Mouse (Mus musculus) neural tube, embryonic 11.5 days (tissue): Measurements from ENCODE around the gene Cadm2. TPM values are rescaled to one million over a fixed set of nuclear protein-coding genes. Genes with fewer than 3 reads are reported as not detected.

Source experiments
- ATAC-seq: fragments of 200-750 bp; cut with Nextera tagmentation; 2 replicates; pipeline ENCODE4 v1.8.0; 2017; ENCODE audit warnings: moderate number of reproducible peaks, mild to moderate bottlenecking, moderate TSS enrichment, moderate library complexity; ENCODE audit not compliant: insufficient read depth, low FRiP score, low TSS enrichment
- DNase-seq: peaks from one replicate; pipeline ENCODE4 v3.0.0-alpha.2; 2015; ENCODE audit warnings: low spot score
- H3K27ac ChIP-seq: fragments of 300-500 bp; sonication (generic); 2 replicates; pipeline ENCODE4 v1.5.1; 2014; ENCODE audit warnings: low read depth, mild to moderate bottlenecking, low read length
- H3K27me3 ChIP-seq: fragments of 300-500 bp; sonication (generic); 2 replicates; pipeline ENCODE4 v1.6.1; 2014; ENCODE audit warnings: mild to moderate bottlenecking, low read length, mixed read lengths; ENCODE audit not compliant: control insufficient read depth, insufficient read depth
- H3K36me3 ChIP-seq: fragments of 300-500 bp; sonication (generic); 2 replicates; pipeline ENCODE4 v1.6.1; 2014; ENCODE audit warnings: mild to moderate bottlenecking, low read length, moderate library complexity, mixed read lengths; ENCODE audit not compliant: control insufficient read depth, insufficient read depth
- H3K4me1 ChIP-seq: fragments of 300-500 bp; sonication (generic); 2 replicates; pipeline ENCODE4 v1.6.1; 2014; ENCODE audit warnings: low read length, mixed read lengths; ENCODE audit not compliant: control insufficient read depth, insufficient read depth
- H3K4me2 ChIP-seq: fragments of 300-500 bp; sonication (generic); 2 replicates; pipeline ENCODE4 v1.6.1; 2014; ENCODE audit warnings: low read depth, mild to moderate bottlenecking, moderate library complexity
- H3K4me3 ChIP-seq: fragments of 300-500 bp; sonication (generic); 2 replicates; pipeline ENCODE4 v1.5.1; 2014; ENCODE audit warnings: low read depth, low read length
- H3K9ac ChIP-seq: fragments of 300-500 bp; sonication (generic); 2 replicates; pipeline ENCODE4 v1.6.1; 2014; ENCODE audit warnings: mild to moderate bottlenecking, low read length
- H3K9me3 ChIP-seq: fragments of 300-500 bp; sonication (generic); 2 replicates; pipeline ENCODE4 v1.6.1; 2016; ENCODE audit warnings: low read length; ENCODE audit not compliant: control insufficient read depth
- WGBS: fragments of 180-500 bp; shearing (Covaris S2); extraction: QIAGEN DNeasy Blood & Tissue Kit; methylation state at CpG from one replicate; pipeline ENCODE4 v1.1.7; 2014; 5-methylcytosine and 5-hydroxymethylcytosine counted together
- polyA plus RNA-seq: library from polyadenylated mRNA; unstranded; fragments of >200 nt; fragmentation: Nextera tagmentation; extraction: Ambion mirVana; gene quantifications from 2 replicates; pipeline ENCODE4 v1.2.1, GENCODE M21; 2014

Gene Cadm2
- polyA plus RNA-seq, 1 experiment from 2014 or later, result 5.2 TPM

DNA sequence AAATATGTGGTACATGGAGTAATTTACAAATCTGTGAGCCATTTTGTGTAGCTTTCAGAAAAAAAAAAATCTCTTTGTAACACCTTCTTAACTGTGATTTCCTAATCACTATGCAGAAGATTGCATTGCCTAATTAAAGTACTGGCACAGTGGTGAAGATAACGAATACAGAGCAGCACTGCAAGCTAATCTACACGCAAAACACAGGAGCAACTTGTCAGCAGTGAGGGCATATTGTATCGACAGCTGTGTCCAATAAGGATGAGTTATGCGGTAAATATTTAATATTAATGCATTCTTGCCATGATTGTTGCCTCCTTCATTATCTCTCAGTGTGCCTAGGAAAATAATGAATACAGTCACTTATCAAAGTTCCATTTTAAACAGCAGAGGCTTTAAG is 445.3 kb downstream of the Cadm2 start:
- no peak for ATAC-seq
- H3K9me3 ChIP-seq, result no peaks in the 10 kb centered on the region
- no peak overlapping the region for H3K4me2 ChIP-seq
- DNase-seq, result no peak
- no peak overlapping the region for H3K27ac ChIP-seq
- 76% methylated on average over 4 of the region's 4 CpGs for WGBS
- no peaks in the 10 kb centered on the region for H3K36me3 ChIP-seq
- H3K4me1 ChIP-seq, result no peaks in the 10 kb centered on the region
- no peak overlapping the region for H3K9ac ChIP-seq
- H3K4me3 ChIP-seq, result no peak overlapping the region
- no peaks in the 10 kb centered on the region for H3K27me3 ChIP-seq

DNA sequence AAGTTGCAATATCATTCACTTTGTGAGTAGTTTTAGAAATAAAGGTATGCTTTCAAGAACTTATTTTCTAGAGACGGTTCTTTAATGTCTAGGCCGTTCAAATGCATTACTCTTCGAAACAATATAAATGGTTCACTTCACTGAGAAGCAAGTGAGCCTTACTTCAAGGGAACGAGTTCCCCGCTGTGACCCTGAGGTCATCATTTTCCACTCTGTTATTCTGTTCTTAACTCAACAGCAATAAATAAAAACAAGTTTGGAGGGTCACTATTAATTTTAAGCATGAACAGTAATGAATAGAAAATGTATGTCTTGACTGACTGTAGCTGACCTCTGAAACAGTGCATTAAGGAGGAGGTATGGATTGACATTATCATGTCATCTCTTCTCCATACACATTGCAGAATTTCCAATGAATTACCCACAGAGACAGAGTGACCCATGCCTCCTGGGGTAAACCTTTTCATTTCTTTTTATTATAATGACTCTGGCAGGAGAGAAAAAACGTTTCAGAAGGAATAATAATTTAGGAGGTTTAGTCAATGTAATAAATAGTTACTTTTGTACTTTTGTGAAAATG is 458.4 kb downstream of the Cadm2 start:
- no peak for DNase-seq
- Histone ChIP-seq H3K27ac (no peak overlapping the region), H3K4me2 (no peak overlapping the region), H3K27me3 (no peaks in the 10 kb centered on the region), H3K36me3 (no peaks in the 10 kb centered on the region), H3K4me3 (no peak overlapping the region), H3K9me3 (no peaks in the 10 kb centered on the region), H3K9ac (no peak overlapping the region), H3K4me1 (no peaks in the 10 kb centered on the region)
- no peak for ATAC-seq
- WGBS, result 29% methylated on average over 6 of the region's 6 CpGs

DNA sequence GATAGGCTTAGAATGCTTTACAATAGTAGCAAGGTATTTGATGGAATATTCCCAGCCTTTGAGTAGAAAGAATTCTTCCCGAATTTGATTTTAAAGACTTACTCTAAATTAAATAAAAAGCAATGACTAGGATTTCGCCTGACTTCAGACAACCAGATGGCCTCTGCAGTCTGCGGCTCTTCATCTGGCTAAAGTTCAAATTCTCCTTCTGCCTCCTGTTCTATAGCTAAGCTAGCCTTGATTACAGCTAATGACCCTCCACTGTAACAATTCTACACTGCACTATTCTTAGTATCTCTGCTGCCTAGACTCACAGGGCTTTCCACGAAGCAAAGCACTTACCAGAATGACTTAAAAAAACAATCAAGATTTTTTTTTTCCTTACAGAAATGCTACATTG is 495.9 kb downstream of the Cadm2 start:
- Histone ChIP-seq H3K27ac (no peak overlapping the region), H3K4me1 (no peaks in the 10 kb centered on the region), H3K4me3 (no peak overlapping the region), H3K9me3 (no peaks in the 10 kb centered on the region), H3K36me3 (no peaks in the 10 kb centered on the region), H3K27me3 (no peaks in the 10 kb centered on the region), H3K4me2 (no peak overlapping the region), H3K9ac (no peak overlapping the region)
- ATAC-seq (no peak), DNase-seq (no peak)
- WGBS, result 74% methylated on average over 4 of the region's 4 CpGs

DNA sequence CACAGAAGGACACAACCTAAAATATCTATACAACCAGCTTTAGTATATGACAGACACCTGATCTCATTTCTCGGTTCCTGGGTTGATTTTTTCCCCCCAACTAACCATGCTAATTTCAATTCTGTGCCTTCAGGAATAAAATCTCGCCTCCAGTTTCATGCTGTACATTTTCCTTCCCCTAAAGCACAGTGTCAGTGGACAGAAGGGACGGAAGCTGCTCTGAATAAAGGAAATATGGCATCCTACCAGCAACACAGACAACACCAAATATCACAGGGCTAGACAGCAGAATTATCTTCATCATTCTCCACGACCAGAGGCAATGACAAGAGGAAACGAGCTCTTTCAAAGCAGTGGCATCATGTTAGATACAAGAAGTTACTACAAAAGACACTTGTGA is 498.2 kb downstream of the Cadm2 start:
- no peak overlapping the region for H3K4me2 ChIP-seq
- ATAC-seq (no peak), DNase-seq (no peak)
- 80% methylated on average over 5 of the region's 5 CpGs for WGBS
- no peak overlapping the region for H3K9ac ChIP-seq
- H3K9me3 ChIP-seq, result no peaks in the 10 kb centered on the region
- H3K4me1 ChIP-seq, result no peaks in the 10 kb centered on the region
- no peak overlapping the region for H3K4me3 ChIP-seq
- no peaks in the 10 kb centered on the region for H3K27me3 ChIP-seq
- no peak overlapping the region for H3K27ac ChIP-seq
- H3K36me3 ChIP-seq, result no peaks in the 10 kb centered on the region

DNA sequence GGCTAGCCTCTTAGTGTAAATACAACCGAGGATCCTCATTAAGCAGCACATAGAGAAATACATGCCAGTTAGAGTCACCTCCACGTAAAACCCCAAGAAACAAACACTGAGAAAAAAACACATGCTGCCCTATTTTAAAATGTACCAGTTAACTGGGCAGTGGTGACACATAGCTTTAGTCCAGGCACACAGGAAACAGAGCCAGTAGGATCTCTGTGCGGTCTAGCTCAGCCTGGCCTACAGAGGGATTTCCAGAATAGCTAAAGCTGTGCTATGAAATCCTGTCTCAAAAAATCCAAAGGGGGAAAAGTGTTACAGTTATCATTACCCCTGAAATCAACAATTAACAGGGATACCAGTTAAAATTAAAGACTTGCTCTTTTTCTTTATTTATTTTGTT is 498.9 kb downstream of the Cadm2 start:
- H3K4me2 ChIP-seq, result no peak overlapping the region
- WGBS, result 82% methylated on average over 3 of the region's 3 CpGs
- ATAC-seq, result no peak
- no peak overlapping the region for H3K4me3 ChIP-seq
- H3K9me3 ChIP-seq, result no peaks in the 10 kb centered on the region
- no peaks in the 10 kb centered on the region for H3K36me3 ChIP-seq
- DNase-seq, result no peak
- H3K9ac ChIP-seq, result no peak overlapping the region
- no peaks in the 10 kb centered on the region for H3K27me3 ChIP-seq
- H3K4me1 ChIP-seq, result no peaks in the 10 kb centered on the region
- no peak overlapping the region for H3K27ac ChIP-seq

DNA sequence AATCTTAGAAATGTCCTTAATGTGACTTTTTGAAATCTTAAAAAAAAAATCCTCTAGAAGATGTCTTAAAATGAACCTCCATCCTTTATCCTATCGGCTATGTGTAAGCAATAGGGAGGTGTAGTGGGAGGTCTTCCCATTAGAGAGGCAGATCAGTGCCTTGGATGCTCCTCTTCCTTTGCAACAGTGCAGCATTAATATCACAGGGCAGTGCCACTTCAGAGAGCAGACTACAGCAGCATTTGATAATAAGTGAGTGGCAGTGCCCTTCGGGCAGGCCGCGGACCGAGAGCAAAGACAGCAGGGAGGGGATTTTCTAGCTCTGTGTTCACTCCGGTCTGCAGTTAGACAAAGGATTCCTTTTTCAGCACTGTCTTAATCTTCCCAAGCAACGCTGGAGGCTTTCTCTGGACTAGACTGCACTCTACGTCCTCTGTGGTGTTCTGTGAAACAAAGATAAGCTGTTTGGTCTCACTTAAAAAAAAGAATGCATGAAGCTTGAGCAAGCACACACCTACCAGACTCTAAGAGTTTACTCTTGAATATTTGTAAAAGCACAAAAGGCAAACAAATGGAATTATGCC is 514.1 kb downstream of the Cadm2 start:
- Histone ChIP-seq H3K27ac (no peak overlapping the region), H3K36me3 (no peaks in the 10 kb centered on the region), H3K4me1 (no peaks in the 10 kb centered on the region), H3K9me3 (no peaks in the 10 kb centered on the region; the same call in 1 of the 2 replicates), H3K9ac (no peak overlapping the region), H3K27me3 (no peaks in the 10 kb centered on the region), H3K4me2 (no peak overlapping the region), H3K4me3 (no peak overlapping the region)
- ATAC-seq (no peak), DNase-seq (no peak)
- WGBS, result 69% methylated on average over 8 of the region's 8 CpGs

DNA sequence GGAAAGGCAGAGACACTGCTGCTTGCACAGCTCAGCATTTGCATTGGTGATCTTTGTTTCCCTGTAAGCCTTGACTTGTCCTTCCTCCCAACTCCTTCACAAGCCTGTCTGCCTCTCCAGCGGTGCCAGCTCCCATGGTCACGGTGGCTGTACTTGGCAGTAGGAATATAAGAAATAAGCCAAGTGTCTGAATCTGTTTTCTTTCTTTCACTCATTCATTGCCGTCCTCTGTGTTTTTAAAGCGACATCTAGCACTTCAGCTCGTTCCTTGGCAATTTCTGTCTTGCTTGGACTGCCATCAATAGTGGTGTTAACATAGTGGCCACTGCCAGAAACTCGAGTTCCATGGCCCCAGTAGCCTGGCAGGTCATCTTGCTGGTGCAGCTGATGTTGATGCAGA is 524.0 kb downstream of the Cadm2 start:
- no peaks in the 10 kb centered on the region for H3K27me3 ChIP-seq
- no peak overlapping the region for H3K4me2 ChIP-seq
- 79% methylated on average over 6 of the region's 6 CpGs for WGBS
- H3K9me3 ChIP-seq, result no peaks in the 10 kb centered on the region
- no peak overlapping the region for H3K27ac ChIP-seq
- no peak for ATAC-seq
- no peaks in the 10 kb centered on the region for H3K36me3 ChIP-seq
- no peak overlapping the region for H3K9ac ChIP-seq
- no peaks in the 10 kb centered on the region for H3K4me1 ChIP-seq
- no peak overlapping the region for H3K4me3 ChIP-seq
- DNase-seq, result no peak

DNA sequence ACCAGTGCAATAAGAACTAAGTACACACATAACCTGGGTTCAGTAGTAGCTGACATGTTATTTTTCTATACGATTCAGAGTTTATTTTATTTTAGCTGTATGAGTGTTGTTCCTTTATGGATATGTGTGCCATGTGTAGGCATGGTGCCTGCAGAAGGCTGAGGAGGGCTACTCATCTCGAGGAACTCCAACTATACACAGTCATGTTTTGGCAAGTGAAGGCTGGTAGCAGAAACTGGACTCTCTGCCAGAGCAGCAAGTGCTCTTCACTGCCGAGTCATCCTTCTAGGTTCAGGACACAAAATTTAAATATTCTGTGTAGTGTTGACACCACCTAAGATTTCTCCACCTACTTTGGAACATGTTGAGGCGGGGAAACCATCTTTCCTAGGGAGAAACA is 524.8 kb downstream of the Cadm2 start:
- Histone ChIP-seq H3K36me3 (no peaks in the 10 kb centered on the region), H3K9ac (no peak overlapping the region), H3K4me1 (no peaks in the 10 kb centered on the region), H3K4me3 (no peak overlapping the region), H3K27me3 (no peaks in the 10 kb centered on the region), H3K4me2 (no peak overlapping the region), H3K9me3 (no peaks in the 10 kb centered on the region), H3K27ac (no peak overlapping the region)
- ATAC-seq (no peak), DNase-seq (no peak)
- 92% methylated on average over 4 of the region's 4 CpGs for WGBS

DNA sequence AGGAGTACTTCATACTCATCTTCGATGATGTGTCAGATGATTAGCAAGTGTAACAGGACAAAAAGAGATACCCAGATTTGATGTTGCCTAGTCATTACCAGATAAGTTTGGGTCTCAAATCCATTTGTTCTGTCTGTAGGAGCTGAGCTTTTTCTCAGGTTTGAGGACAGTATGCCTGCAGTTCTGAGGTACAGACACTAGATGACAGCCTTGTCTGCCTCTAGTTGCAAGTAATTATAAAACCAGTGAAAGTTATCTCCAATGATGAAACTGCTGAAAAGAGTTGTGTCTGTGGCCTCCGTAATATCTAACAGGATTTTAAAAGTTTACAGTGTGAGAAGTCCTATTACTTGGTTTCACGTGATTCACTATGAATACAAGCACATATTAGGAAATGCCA is 531.0 kb downstream of the Cadm2 start:
- Histone ChIP-seq H3K36me3 (no peaks in the 10 kb centered on the region), H3K4me3 (no peak overlapping the region), H3K4me1 (no peaks in the 10 kb centered on the region), H3K27me3 (no peaks in the 10 kb centered on the region), H3K9ac (no peak overlapping the region), H3K4me2 (no peak overlapping the region), H3K27ac (no peak overlapping the region), H3K9me3 (no peaks in the 10 kb centered on the region)
- peak; percentile 26 for DNase-seq
- WGBS, result 76% methylated on average over 3 of the region's 3 CpGs
- no peak for ATAC-seq
